Mouse (Mus musculus) kidney, postnatal 0 days (tissue): ENCODE measurements around the gene Tor1aip2. TPM values are rescaled to one million over a fixed set of nuclear protein-coding genes. Genes with fewer than 3 reads are reported as not detected.
"Not testable (repeated sequence)": the region's sequence is repeated elsewhere in the genome, so short reads cannot be mapped to it uniquely, and the experiment has no call there.

Source experiments
- ATAC-seq: fragments of 200-750 bp; cut with Nextera tagmentation; replicated peaks from 2 replicates; pipeline ENCODE4 v1.8.0; 2017; ENCODE audit warnings: low read depth, moderate number of reproducible peaks, moderate TSS enrichment, moderate library complexity; ENCODE audit not compliant: low FRiP score
- DNase-seq: peaks from one replicate; pipeline ENCODE4 v3.0.0-alpha.2; 2016; ENCODE audit warnings: low spot score
- H3K27ac ChIP-seq: fragments of 300-500 bp; sonication (generic); 2 replicates; pipeline ENCODE4 v1.5.1; 2014; ENCODE audit warnings: mild to moderate bottlenecking
- H3K27me3 ChIP-seq: fragments of 300-500 bp; sonication (generic); 2 replicates; pipeline ENCODE4 v1.6.1; 2014; ENCODE audit warnings: low read length, mixed read lengths; ENCODE audit not compliant: insufficient read depth
- H3K36me3 ChIP-seq: fragments of 300-500 bp; sonication (generic); 2 replicates; pipeline ENCODE4 v1.6.1; 2014; ENCODE audit warnings: low read length, mixed read lengths; ENCODE audit not compliant: insufficient read depth
- H3K4me1 ChIP-seq: fragments of 300-500 bp; sonication (generic); replicated peaks from 2 replicates; pipeline ENCODE4 v1.6.1; 2014; ENCODE audit warnings: antibody characterized with exemption, low read length, mixed read lengths; ENCODE audit not compliant: insufficient read depth
- H3K4me2 ChIP-seq: fragments of 300-500 bp; sonication (generic); 2 replicates; pipeline ENCODE4 v1.6.1; 2014; ENCODE audit warnings: mild to moderate bottlenecking, low read length, moderate library complexity, mixed read lengths
- H3K4me3 ChIP-seq: fragments of 300-500 bp; sonication (generic); replicated peaks from 2 replicates; pipeline ENCODE4 v1.5.1; 2014; ENCODE audit warnings: low read depth, low read length
- H3K9ac ChIP-seq: fragments of 300-500 bp; sonication (generic); 2 replicates; pipeline ENCODE4 v1.6.1; 2014; ENCODE audit warnings: low read depth, low read length
- H3K9me3 ChIP-seq: fragments of 300-500 bp; sonication (generic); replicated peaks from 2 replicates; pipeline ENCODE4 v1.6.1; 2016; ENCODE audit warnings: low read length, inconsistent platforms, mixed read lengths
- CTCF ChIP-seq: IDR thresholded peaks from 2 replicates; pipeline ENCODE4 v1.5.1; 2016; ENCODE audit warnings: antibody characterized with exemption, low read depth, mild to moderate bottlenecking, moderate library complexity
- WGBS: fragments of 180-500 bp; shearing (Covaris S2); extraction: QIAGEN DNeasy Blood & Tissue Kit; methylation state at CpG from one replicate; pipeline ENCODE4 v1.1.7; 2014; 5-methylcytosine and 5-hydroxymethylcytosine counted together
- polyA plus RNA-seq: library from polyadenylated mRNA; unstranded; fragments of >200 nt; fragmentation: Nextera tagmentation; extraction: Ambion mirVana; gene quantifications from 2 replicates; pipeline ENCODE4 v1.2.1, GENCODE M21; 2015

Gene Tor1aip2
- polyA plus RNA-seq, 1 experiment from 2014 or later, result 89.4 TPM

- Histone ChIP-seq H3K4me2 (peak overlapping the region; percentile 61), H3K36me3 (peaks cover 9% of the 10 kb centered on the region), H3K9me3 (no peaks in the 10 kb centered on the region), H3K27ac (peak overlapping the region; percentile 54; the same call in 1 of the 2 replicates), H3K4me1 (peaks cover 13% of the 10 kb centered on the region), H3K9ac (0 out of 2 replicates have a peak overlapping the region, but pooled peaks have one; percentile 40), H3K27me3 (no peaks in the 10 kb centered on the region), H3K4me3 (0 out of 2 replicates have a peak overlapping the region, but pooled peaks have one; percentile 90)
- ATAC-seq (no peak), DNase-seq (peak; percentile 24)
- no peak for TF ChIP-seq CTCF
- WGBS, result 28% methylated on average over 5 of the region's 5 CpGs
These were observed 2.0 kb downstream of the Tor1aip2 start for GRCm38 (mm10) chr1:156037144-156037583.

DNA sequence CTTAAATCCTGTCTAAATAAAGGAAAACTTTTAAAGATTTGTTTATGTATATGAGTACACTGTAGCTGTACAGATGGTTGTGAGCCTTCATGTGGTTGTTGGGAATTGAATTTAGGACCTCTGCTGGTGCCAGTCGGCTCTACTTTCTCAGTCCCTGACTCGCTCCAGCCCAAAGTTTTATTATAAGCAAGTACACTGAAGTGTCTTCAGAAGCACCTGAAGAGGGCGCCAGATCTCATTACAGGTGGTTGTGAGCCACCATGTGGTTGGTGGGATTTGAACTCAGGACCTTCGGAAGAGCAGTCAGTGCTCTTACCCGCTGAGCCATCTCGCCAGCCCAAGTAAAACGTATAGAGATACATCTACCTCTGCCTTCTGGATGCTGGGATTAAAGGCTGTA, 4.8 kb downstream of the Tor1aip2 start:
- H3K4me1 ChIP-seq, result peaks cover 16% of the 10 kb centered on the region
- not testable (repeated sequence) for H3K27me3 ChIP-seq, H3K4me2 ChIP-seq, H3K36me3 ChIP-seq, H3K27ac ChIP-seq, H3K9ac ChIP-seq, H3K9me3 ChIP-seq, H3K4me3 ChIP-seq, ATAC-seq
- 77% methylated on average over 7 of the region's 7 CpGs for WGBS
- DNase-seq, result peak; percentile 26
- peak; percentile 39 for TF ChIP-seq CTCF

DNA sequence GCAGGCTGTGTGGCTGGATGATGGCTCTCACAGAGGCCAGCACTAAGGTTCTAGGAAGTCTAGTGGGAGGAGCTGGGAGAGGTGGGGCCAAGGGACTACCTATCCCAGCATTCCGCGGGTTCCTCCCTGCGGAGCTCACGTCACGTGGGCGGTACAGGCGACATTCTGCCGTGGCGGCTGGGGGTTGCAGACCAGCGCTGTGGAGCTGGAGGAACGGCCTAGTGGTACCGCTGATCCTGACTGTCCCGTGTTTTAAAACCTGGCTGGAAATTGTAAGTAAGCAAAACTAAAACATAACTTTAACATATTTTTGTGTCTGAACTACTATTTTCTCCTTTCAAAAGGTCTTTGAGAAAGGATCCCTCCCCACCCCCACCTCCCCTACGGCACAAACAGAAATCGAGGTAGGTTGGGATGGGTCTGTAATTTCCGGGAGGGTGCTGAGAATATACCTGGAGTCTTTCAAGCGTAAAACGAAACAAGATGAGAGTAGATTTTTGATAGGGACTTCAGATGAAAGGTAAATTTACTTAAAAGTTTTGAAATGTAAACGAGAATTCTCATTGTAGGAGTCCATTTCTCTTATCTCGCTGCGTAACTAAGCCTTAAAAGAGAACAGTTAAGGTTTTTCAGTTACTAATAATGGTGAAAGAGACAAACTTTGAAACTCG, 5.7 kb downstream of the Tor1aip2 start:
- peaks cover 16% of the 10 kb centered on the region for H3K4me1 ChIP-seq
- H3K9me3 ChIP-seq, result no peaks in the 10 kb centered on the region
- H3K36me3 ChIP-seq, result no peaks in the 10 kb centered on the region; the same call in 1 of the 2 replicates
- H3K27ac ChIP-seq, result peak overlapping the region; percentile 38; the same call in 1 of the 2 replicates
- peak overlapping the region; percentile 58 for H3K4me3 ChIP-seq
- TF ChIP-seq CTCF, result no peak
- peak overlapping the region; percentile 65 for H3K9ac ChIP-seq
- WGBS, result 1% methylated on average over 22 of the region's 22 CpGs
- ATAC-seq, result peak; percentile 76
- DNase-seq, result peak; percentile 98
- no peaks in the 10 kb centered on the region for H3K27me3 ChIP-seq
- peak overlapping the region; percentile 79 for H3K4me2 ChIP-seq

DNA sequence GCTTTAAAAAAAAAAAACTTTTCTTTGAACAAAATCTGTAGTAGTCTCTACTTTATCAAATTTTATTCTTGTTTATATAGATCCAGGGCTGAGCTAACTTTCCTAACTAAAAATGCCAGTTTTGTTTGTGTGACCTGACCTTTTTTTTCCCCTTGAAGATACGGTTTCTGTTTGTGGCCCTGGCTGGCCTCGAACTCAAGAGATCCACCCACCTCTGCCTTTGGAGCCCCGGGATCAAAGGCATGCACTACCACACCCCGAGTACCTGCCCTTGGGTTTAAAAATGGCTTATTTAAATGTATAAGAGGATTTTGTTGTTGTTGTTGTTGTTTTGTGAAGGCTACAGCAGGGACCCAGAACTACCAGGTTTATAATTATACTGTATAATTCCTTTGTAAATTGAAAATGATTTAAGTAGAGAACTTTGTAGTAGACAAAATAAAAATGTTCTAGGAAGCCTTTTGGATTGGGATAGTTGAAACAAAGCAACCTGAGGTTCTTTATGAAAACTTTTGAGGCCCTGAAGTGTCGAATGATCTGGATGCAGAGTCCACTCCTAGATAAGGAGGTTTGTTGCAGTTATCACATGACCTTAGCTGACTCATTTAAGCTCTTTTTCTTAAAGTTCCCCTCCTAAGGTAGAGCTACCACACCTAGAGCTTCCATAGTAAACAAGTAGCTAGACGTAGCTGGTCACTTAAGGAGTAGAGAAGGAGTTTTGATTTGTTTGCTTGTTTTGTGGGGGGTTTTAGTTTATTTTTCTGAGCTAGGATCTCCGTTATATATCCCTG, 6.4 kb downstream of the Tor1aip2 start:
- no peak for TF ChIP-seq CTCF
- no peak for DNase-seq
- H3K4me3 ChIP-seq, result peak overlapping the region; percentile 58
- no peak overlapping the region for H3K27ac ChIP-seq
- no peak for ATAC-seq
- H3K4me1 ChIP-seq, result peaks cover 16% of the 10 kb centered on the region
- H3K27me3 ChIP-seq, result no peaks in the 10 kb centered on the region
- H3K4me2 ChIP-seq, result peak overlapping the region; percentile 79
- 22% methylated on average over 7 of the region's 7 CpGs for WGBS
- peak overlapping the region; percentile 50 for H3K9ac ChIP-seq
- no peaks in the 10 kb centered on the region; the same call in 1 of the 2 replicates for H3K36me3 ChIP-seq
- no peaks in the 10 kb centered on the region for H3K9me3 ChIP-seq

DNA sequence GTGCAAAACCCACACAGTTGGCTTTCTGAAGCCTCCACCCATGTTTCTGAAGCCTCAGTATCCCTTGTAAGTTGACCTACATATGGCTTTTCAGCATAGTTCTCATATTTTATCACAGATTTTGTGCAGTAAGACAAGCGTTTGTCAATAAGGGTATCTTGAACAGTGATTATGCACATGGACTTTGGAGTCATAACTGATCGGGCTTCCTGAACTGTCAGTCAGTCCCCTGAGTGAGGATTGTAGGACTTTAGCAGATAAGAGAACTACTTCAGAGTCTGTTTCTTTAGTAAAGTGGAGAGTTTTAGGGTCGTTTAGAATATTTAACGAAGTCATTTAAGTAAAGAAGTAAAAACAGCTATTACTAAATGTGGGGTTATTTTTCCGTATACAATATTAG, 7.3 kb downstream of the Tor1aip2 start:
- Histone ChIP-seq H3K9me3 (no peaks in the 10 kb centered on the region), H3K27ac (no peak overlapping the region), H3K27me3 (no peaks in the 10 kb centered on the region), H3K36me3 (no peaks in the 10 kb centered on the region; the same call in 1 of the 2 replicates), H3K4me1 (peaks cover 16% of the 10 kb centered on the region), H3K4me3 (no peak overlapping the region), H3K9ac (no peak overlapping the region; the same call in 1 of the 2 replicates), H3K4me2 (peak overlapping the region; percentile 79)
- ATAC-seq (no peak), DNase-seq (no peak)
- WGBS, result 84% methylated on average over 5 of the region's 5 CpGs
- no peak for TF ChIP-seq CTCF

- H3K4me1 ChIP-seq, result peaks cover 16% of the 10 kb centered on the region
- no peak overlapping the region; the same call in 1 of the 2 replicates for H3K4me2 ChIP-seq
- WGBS, result 25% methylated on average over 4 of the region's 4 CpGs
- no peak overlapping the region for H3K4me3 ChIP-seq
- H3K36me3 ChIP-seq, result no peaks in the 10 kb centered on the region; the same call in 1 of the 2 replicates
- peak; percentile 90 for DNase-seq
- no peaks in the 10 kb centered on the region for H3K27me3 ChIP-seq
- peak; percentile 27; the same call in 1 of the 2 replicates for ATAC-seq
- H3K9ac ChIP-seq, result no peak overlapping the region
- TF ChIP-seq CTCF, result peak; percentile 78
- no peak overlapping the region for H3K27ac ChIP-seq
- no peaks in the 10 kb centered on the region for H3K9me3 ChIP-seq
These were observed 7.8 kb downstream of the Tor1aip2 start for GRCm38 (mm10) chr1:156043027-156043426.
